Mouse (Mus musculus): ENCODE results near the gene Dgcr6. TPM values are rescaled to one million over a fixed set of nuclear protein-coding genes. Genes with fewer than 3 reads are reported as not detected.

Dgcr6 gene
- total and polyA plus RNA-seq, 3 experiments = 14.1 to 22.4 (median 20.4) TPM

DNA sequence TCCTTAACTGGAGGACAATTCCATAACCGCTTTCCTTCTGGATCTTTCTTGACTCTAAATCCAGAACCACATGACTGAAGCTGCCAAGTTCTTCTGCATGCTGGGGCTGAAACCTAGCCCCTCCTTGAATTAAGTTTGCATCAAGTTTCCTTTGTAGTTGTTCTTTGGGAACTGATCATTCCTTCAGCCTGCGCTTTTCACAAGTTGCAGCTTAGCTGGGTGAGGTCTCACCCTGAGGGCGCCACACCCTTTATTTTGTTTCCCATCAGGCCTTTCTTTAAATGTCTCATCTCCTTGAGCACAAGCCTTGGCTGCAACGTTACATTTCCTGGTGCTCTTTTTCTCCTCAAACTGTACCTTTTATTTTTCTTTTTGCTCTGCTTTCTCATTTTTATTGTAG, 50.2 kb downstream of the Dgcr6 start:
- Histone ChIP-seq H3K9me3 (replicated peaks) (no peaks in the 10 kb centered on the region), H3K36me3 (replicated peaks) (no peaks in the 10 kb centered on the region), H3K4me1 (ENCODE audit: insufficient read depth, low read depth, low read length) (peaks cover 2% of the 10 kb centered on the region; the same call in 1 of the 2 replicates), H3K27me3 (ENCODE audit: insufficient read depth, low read length) (peaks cover 18% of the 10 kb centered on the region), H3K4me3 (ENCODE audit: low read depth, low read length) (no peak overlapping the region)
- DNase-seq (ENCODE audit: low spot score) (no peak), ATAC-seq (ENCODE audit: extremely low read depth, insufficient number of reproducible peaks, low FRiP score, poor library complexity, severe bottlenecking) (no peak)
- TF ChIP-seq POLR2AphosphoS5 (IDR thresholded peaks at IDR 0.05; ENCODE audit: insufficient replicate concordance, low read depth, low read length) (no peak), CTCF (IDR thresholded peaks at IDR 0.05; ENCODE audit: low read depth, low read length) (no peak), GATA1 (IDR thresholded peaks at IDR 0.05; ENCODE audit: borderline replicate concordance, low read length) (no peak), GATA2 (IDR thresholded peaks at IDR 0.05; ENCODE audit: borderline replicate concordance, low read depth, low read length) (no peak), TAL1 (conservative IDR thresholded peaks at IDR 0.05; ENCODE audit: low read depth, low read length) (no peak)

DNA sequence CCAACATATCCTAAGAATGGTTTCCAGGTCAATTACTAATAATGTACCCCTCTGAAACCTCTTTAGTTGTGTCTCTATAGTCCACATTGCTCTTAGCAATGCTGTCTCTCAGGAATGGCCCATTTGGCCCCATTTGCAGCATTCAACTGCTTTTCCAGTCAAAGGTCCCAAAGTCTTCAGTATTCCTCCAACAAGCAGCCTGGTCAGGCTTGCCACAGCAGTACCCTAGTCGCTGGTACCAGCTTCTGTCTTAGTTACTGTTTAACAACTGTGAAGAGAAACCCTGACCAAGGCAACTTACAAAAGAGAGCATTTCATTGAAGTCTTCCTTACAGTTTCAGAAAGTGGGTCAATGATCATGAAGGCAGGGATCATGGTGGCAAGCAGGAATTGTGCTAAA, 50.7 kb downstream of the Dgcr6 start:
- H3K4me1 ChIP-seq (ENCODE audit: insufficient read depth, low read depth, low read length) = peaks cover 2% of the 10 kb centered on the region; the same call in 1 of the 2 replicates
- no peaks in the 10 kb centered on the region for H3K36me3 ChIP-seq (replicated peaks)
- no peaks in the 10 kb centered on the region for H3K9me3 ChIP-seq (replicated peaks)
- H3K4me3 ChIP-seq (ENCODE audit: low read depth, low read length) = no peak overlapping the region
- no peak for DNase-seq (ENCODE audit: low spot score)
- no peak for ATAC-seq (ENCODE audit: extremely low read depth, insufficient number of reproducible peaks, low FRiP score, poor library complexity, severe bottlenecking)
- TF ChIP-seq CTCF (IDR thresholded peaks at IDR 0.05; ENCODE audit: low read depth, low read length) = no peak
- no peak for TF ChIP-seq GATA1 (IDR thresholded peaks at IDR 0.05; ENCODE audit: borderline replicate concordance, low read length)
- TF ChIP-seq POLR2AphosphoS5 (IDR thresholded peaks at IDR 0.05; ENCODE audit: insufficient replicate concordance, low read depth, low read length) = no peak
- no peak for TF ChIP-seq GATA2 (IDR thresholded peaks at IDR 0.05; ENCODE audit: borderline replicate concordance, low read depth, low read length)
- no peak for TF ChIP-seq TAL1 (conservative IDR thresholded peaks at IDR 0.05; ENCODE audit: low read depth, low read length)
- peaks cover 22% of the 10 kb centered on the region for H3K27me3 ChIP-seq (ENCODE audit: insufficient read depth, low read length)

DNA sequence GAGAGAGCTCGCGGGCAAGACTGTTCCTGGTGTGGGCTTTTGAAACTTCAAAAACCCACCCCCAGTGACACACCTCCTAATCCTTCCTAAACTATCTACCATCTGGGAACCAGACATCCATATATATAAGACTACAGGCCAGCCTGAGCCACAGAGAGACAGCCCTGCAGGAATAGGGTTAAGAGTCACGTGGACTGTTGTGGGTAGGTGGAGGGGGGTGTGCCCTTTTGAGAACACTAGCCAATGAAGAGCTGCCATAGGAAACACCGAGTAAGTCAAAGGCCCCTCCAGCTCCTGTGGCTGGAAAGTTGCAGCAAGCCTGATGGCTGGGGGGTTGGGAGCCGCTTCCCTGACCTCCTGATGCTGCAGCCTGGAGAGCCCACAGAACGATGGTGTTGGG, 51.1 kb downstream of the Dgcr6 start:
- Histone ChIP-seq H3K27me3 (ENCODE audit: insufficient read depth, low read length) (peaks cover 19% of the 10 kb centered on the region), H3K4me1 (ENCODE audit: insufficient read depth, low read depth, low read length) (peaks cover 2% of the 10 kb centered on the region; the same call in 1 of the 2 replicates), H3K36me3 (replicated peaks) (no peaks in the 10 kb centered on the region), H3K9me3 (replicated peaks) (no peaks in the 10 kb centered on the region), H3K4me3 (ENCODE audit: low read depth, low read length) (no peak overlapping the region)
- ATAC-seq (ENCODE audit: extremely low read depth, insufficient number of reproducible peaks, low FRiP score, poor library complexity, severe bottlenecking) (no peak), DNase-seq (ENCODE audit: low spot score) (no peak)
- TF ChIP-seq GATA1 (IDR thresholded peaks at IDR 0.05; ENCODE audit: borderline replicate concordance, low read length) (no peak), GATA2 (IDR thresholded peaks at IDR 0.05; ENCODE audit: borderline replicate concordance, low read depth, low read length) (no peak), CTCF (IDR thresholded peaks at IDR 0.05; ENCODE audit: low read depth, low read length) (no peak), TAL1 (conservative IDR thresholded peaks at IDR 0.05; ENCODE audit: low read depth, low read length) (no peak), POLR2AphosphoS5 (IDR thresholded peaks at IDR 0.05; ENCODE audit: insufficient replicate concordance, low read depth, low read length) (no peak)

- ATAC-seq (ENCODE audit: extremely low read depth, insufficient number of reproducible peaks, low FRiP score, poor library complexity, severe bottlenecking) (no peak), DNase-seq (ENCODE audit: low spot score) (no peak)
- H3K9me3 ChIP-seq (replicated peaks) = peaks cover 10% of the 10 kb centered on the region
- H3K4me3 ChIP-seq (ENCODE audit: low read depth, low read length) = no peak overlapping the region
- peaks cover 2% of the 10 kb centered on the region; the same call in 1 of the 2 replicates for H3K4me1 ChIP-seq (ENCODE audit: insufficient read depth, low read depth, low read length)
- no peak for TF ChIP-seq POLR2AphosphoS5 (IDR thresholded peaks at IDR 0.05; ENCODE audit: insufficient replicate concordance, low read depth, low read length)
- no peak for TF ChIP-seq GATA1 (IDR thresholded peaks at IDR 0.05; ENCODE audit: borderline replicate concordance, low read length)
- peaks cover 14% of the 10 kb centered on the region for H3K27me3 ChIP-seq (ENCODE audit: insufficient read depth, low read length)
- H3K36me3 ChIP-seq (replicated peaks) = no peaks in the 10 kb centered on the region
These were observed 55.7 kb downstream of the Dgcr6 start for GRCm38 (mm10) chr16:18108221-18108966.

GRCm38 (mm10) chr16:18111042-18111441, 58.4 kb downstream of the Dgcr6 start:
- peaks cover 12% of the 10 kb centered on the region; the same call in 1 of the 2 replicates for H3K27me3 ChIP-seq (ENCODE audit: insufficient read depth, low read length)

DNA sequence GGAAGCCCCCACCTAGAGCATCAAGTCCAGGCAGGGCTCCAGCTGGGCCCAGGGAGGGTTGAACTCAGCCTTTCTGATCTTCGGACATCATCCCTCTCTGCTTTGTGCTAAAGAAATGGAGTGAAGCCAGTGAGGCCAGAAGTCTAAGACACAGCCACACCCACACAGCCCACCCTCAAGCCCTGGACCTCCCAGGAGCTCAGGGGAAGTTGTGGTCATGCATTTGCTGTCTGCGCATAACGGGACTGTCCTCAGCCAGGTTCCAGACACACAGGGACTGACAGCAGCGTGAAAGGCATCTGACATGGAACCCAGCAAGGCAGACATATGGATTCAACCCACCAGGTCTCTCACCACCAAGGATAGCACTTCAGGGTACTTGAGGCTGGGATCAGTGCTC, 63.8 kb downstream of the Dgcr6 start:
- no peaks in the 10 kb centered on the region for H3K4me1 ChIP-seq (ENCODE audit: insufficient read depth, low read depth, low read length)
- TF ChIP-seq GATA2 (IDR thresholded peaks at IDR 0.05; ENCODE audit: borderline replicate concordance, low read depth, low read length) (no peak), TAL1 (conservative IDR thresholded peaks at IDR 0.05; ENCODE audit: low read depth, low read length) (no peak), POLR2AphosphoS5 (IDR thresholded peaks at IDR 0.05; ENCODE audit: insufficient replicate concordance, low read depth, low read length) (no peak), GATA1 (IDR thresholded peaks at IDR 0.05; ENCODE audit: borderline replicate concordance, low read length) (no peak), CTCF (IDR thresholded peaks at IDR 0.05; ENCODE audit: low read depth, low read length) (no peak)
- H3K4me3 ChIP-seq (ENCODE audit: low read depth, low read length) = no peak overlapping the region
- no peak for DNase-seq (ENCODE audit: low spot score)
- H3K36me3 ChIP-seq (replicated peaks) = no peaks in the 10 kb centered on the region
- H3K27me3 ChIP-seq (ENCODE audit: insufficient read depth, low read length) = peaks cover 5% of the 10 kb centered on the region; the same call in 1 of the 2 replicates
- no peaks in the 10 kb centered on the region; the same call in 1 of the 2 replicates for H3K9me3 ChIP-seq (replicated peaks)
- ATAC-seq (ENCODE audit: extremely low read depth, insufficient number of reproducible peaks, low FRiP score, poor library complexity, severe bottlenecking) = no peak

More at GRCm38 (mm10) chr16:18111042-18111441, 58.4 kb downstream of the Dgcr6 start:
- Histone ChIP-seq H3K9me3 (replicated peaks) (peaks cover 10% of the 10 kb centered on the region), H3K4me1 (ENCODE audit: insufficient read depth, low read depth, low read length) (no peaks in the 10 kb centered on the region), H3K4me3 (ENCODE audit: low read depth, low read length) (no peak overlapping the region), H3K36me3 (replicated peaks) (no peaks in the 10 kb centered on the region)
- TF ChIP-seq CTCF (IDR thresholded peaks at IDR 0.05; ENCODE audit: low read depth, low read length) (no peak), GATA1 (IDR thresholded peaks at IDR 0.05; ENCODE audit: borderline replicate concordance, low read length) (no peak), TAL1 (conservative IDR thresholded peaks at IDR 0.05; ENCODE audit: low read depth, low read length) (no peak), GATA2 (IDR thresholded peaks at IDR 0.05; ENCODE audit: borderline replicate concordance, low read depth, low read length) (no peak), POLR2AphosphoS5 (IDR thresholded peaks at IDR 0.05; ENCODE audit: insufficient replicate concordance, low read depth, low read length) (no peak)
- no peak for ATAC-seq (ENCODE audit: extremely low read depth, insufficient number of reproducible peaks, low FRiP score, poor library complexity, severe bottlenecking)
- DNase-seq (ENCODE audit: low spot score) = no peak

All from G1E (cell line).